Mouse (Mus musculus) layer of hippocampus, postnatal 36 days (tissue): ENCODE results near the gene Crybg3. TPM values are rescaled to one million over a fixed set of nuclear protein-coding genes. Genes with fewer than 3 reads are reported as not detected.
"Not testable (repeated sequence)": the region's sequence is repeated elsewhere in the genome, so short reads cannot be mapped to it uniquely, and the experiment has no call there.

ENCODE experiments used
- DNase-seq, 2 experiments: peaks; one replicate each; pipeline ENCODE4 v3.0.0; 2022
- total RNA-seq, 2 experiments: library from RNA; stranded (reverse); gene quantifications; 2 replicates each; pipeline ENCODE4 v1.2.3; 2021

Crybg3 gene
- total RNA-seq, 2 experiments from 2014 or later = 4.7 TPM

DNA sequence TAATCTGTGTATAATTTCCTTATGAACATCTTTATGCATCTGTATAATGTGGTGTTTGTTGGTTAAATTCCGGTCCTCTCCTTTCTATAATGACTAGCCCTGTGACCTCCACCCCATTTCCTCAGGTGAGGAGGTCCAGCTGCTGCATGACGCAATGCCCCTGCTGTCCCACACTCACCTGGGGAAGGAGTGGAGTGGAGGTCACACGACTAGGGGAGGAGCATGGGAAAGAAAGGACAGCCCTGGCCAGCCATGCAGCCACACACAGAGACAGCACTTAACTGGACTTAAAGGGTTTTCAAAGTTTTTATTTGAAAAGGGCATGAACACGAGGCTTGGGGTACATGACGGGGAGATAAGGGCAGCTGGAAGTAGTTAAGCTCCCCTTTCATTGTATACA, 69.5 kb downstream of the Crybg3 start:
- no peak for DNase-seq

DNA sequence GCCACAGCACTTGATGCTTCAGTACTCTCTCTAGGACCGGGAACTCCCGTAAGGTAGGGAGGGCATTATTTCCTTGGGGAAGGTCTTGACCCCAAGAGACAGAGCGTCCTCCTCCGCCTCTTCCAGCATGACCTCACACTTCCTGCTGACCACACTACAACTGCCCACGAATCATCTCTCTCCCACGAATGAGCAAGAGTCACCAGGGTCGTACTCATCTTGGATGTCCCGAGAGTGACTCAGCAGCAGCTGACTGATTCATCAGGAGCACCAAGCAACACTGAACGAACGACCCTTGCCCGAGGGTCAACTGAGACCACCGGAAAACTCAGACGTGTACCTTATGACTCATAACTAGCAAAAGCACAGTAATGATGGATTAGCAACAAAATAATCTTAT, 71.2 kb downstream of the Crybg3 start:
- DNase-seq = no peak

DNA sequence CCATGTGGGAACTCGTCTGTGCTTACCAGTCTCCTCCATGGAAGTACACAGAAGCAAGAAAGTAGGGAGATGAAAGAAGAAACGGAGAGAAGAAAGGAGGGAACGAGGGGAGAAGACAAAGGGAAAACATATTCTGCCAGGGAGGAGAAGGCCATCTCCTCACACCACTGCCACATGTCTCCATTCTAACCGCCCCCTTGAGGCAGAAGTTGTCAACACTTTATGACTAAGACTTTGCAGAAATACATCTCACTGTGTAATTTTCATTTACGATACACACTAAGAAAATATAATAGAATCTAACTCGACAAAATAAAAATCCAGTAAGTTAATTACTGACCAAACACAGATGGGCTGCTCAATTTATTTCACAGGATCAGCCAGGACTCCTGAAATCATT, 73.8 kb downstream of the Crybg3 start:
- no peak for DNase-seq

DNA sequence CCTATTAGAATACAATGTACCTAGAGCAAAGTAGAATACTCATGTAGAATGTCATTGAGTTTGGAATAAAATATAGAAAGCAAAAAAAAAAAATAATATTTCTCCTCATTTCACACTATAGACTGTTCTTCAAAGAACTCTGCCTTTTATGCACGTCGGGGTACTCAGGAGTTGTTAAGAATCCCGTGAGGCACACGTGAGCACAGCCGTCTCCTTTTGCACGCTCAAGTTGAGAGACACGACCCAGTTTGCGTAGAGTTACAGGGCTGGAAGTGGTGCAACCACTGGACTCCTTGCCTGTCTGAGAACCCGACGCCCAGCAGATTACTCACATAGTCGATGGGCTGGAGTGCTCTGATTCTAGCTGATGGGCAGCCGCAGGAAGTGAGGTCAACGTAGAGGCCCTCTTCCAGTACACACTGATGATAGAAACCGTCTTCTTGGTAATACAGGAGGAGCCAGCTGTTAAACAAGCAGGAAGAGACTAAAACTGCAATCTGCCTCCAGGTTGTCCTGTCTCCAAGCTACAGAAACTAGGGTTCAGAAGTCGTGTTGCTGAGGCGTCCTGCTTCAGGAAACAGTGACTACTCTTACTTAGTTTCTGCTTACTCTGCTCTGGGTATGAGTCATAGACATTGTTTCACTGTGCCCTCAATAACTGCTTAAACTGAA, 78.9 kb downstream of the Crybg3 start:
- DNase-seq = no peak

DNA sequence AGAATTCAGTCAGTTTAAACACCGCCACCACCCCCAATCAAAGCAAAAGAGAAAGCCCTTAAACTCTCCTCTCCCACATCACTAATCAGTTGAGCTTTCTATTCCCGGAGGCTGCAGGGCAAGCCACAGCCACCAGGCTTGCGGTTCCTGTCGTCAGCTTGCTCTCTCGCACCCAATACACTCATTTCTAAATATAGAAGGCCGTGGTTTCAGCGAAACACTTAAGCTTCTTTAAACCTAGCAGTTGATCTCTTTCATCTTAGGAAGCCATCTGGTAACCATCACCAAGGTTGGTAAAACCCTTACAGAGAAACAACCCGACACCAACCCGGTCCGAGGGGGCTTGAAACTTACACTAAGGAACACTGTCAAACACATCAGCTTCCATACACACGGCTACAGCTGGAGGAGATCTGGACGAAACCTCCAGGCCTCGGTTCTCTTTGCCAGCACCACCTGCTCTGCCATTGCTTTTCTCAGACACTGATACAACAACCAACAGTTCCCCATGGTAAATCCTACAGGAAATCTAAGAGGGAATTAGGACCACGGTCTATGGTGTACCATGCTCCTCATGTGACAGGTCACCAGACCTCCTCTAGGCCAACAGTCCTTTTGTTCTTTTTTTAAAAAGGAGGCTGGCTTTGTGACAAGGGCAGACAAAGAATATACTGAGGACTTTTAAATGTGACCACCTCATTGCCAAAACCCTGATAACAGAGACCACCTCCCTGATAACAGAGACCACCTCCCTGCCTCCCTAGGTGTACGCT, 83.1 kb downstream of the Crybg3 start:
- DNase-seq = no peak

DNA sequence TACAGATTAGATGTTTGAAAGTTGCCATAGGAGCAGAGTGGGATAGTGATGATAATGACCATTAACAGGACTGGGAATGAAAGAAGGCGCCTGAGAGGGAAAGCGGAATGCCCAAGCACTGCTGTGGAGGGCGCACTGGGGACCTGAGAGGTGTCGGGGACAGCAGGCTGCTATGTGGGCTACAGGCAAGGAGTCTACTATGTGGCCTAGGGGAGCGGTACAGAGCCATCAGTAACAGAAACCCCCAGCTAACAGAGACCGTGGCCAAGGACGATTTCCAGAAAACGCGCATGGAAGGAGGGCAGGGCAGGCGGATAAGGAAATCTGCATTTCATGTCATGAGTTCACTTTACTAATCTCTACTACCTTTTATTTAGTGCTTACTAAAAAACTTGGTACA, 83.8 kb downstream of the Crybg3 start:
- no peak for DNase-seq

DNA sequence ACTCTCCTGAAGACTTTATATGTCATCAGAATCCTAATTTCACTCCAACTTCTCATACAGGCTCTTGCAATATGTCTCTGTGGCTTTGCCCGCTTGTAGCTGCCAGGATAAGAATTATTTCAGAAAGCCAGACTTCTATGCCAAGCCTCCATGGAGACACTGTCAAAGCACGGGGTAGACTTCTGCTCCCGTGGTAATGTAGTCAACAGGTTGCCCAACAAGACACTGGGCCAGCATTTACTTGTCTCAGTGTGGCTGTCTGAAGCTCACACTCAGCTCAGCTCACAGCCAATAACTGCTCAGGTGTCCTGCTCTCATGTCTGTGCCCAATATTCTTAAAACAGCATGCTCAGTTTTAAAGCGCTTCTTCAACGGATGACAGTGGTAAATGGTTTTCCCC, 85.6 kb downstream of the Crybg3 start:
- no peak for DNase-seq

DNA sequence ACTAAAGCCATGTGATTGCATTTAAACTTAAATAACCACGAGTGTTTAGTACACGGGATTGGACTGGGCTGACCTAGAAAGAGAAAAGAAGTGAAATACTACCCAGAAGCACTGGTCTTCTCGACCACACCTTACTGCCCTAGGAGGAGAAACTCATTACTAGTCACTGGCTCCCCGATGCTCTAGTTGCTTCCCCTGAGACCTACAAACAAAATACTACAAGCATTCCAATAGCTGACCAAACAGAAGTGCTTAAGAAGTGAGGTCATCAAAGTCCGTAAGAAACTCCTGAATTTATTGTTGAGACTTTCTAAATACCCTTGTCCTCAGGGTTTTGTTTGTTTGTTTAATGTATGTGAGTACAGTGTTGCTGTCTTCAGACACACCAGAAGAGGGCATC, 90.9 kb downstream of the Crybg3 start:
- no peak for DNase-seq

DNA sequence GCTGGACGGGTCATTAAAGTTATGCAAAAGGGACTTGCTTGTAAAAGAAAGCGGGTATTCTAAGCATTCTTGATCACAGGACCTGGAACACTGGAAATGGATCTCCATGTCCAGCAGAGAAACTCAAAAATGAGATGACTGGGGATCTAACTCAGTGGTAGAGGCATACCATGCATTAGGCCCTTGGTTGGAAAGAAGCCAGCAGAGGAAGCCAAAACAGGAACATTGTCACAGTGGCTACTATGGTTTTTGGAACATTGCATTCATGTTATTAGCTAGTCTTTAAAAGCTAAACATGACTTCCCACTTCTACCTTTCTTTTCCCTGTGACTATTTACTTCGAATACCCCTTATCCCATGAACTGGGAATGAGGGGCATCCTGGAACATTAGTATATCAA, 101.6 kb downstream of the Crybg3 start:
- DNase-seq = no peak

DNA sequence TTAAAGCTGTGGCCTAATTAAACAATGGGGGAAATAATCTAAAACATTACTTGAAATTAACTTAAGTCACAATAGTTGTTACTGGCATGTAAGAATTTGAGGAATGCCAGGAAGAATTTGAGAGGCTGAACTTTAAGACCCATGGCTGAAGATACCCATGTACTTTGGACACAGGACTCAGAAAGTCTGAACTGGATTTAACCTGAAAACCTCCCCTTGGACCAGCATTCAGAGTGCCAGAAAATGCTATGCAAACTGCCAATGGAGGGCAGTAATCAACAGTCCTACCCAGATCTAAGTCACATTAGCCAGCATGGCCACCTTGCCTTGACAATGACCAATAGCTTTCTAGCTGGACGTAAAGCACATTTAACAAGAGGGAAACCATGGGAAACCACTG, 102.8 kb downstream of the Crybg3 start:
- no peak for DNase-seq

DNA sequence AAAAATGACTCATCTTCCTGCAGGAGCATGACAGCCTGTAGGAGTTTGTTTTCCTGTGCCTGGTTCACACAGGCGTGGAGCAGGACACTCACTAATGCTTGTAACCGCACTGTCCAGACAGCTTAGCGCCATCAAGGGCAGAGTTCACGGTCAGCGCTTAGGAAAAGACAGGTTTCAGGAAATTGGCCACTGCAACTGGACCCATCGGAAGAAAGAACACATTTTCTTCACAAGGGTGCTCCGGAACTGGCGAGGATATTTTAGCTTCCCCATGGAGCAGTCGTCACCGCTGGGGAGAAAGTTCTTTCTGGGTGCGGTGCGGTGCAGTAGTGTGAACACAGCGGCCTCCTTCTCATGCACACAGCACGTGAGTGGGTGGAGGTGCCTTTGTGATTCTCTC, 107.6 kb downstream of the Crybg3 start:
- no peak for DNase-seq

DNA sequence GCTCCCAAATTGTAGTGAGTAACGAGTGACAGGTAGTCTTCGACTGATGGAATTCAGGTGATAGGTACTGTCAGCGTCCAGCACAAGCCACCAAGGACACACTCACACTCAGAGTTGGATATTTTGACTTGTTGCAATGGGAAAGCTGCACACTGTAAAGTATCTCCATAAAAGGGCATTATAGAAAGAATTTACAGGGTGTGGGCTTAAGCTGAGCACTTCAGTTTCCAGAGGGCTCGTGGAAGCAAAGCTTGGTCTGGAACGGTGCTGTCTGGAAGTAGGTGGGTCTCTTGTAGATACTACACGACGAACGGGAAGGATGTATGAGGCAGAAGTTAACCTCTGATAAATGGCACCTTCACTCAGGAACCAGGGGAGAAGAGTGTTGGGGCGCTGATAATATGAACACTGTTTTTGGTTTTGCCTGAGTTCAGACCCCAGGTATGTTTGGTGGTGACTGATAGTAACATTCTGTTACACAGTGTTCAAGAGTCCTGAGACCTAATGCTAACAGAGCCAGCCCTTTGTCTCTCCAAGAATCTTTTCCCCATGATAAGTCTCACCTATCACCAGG, 112.7 kb downstream of the Crybg3 start:
- DNase-seq = no peak

DNA sequence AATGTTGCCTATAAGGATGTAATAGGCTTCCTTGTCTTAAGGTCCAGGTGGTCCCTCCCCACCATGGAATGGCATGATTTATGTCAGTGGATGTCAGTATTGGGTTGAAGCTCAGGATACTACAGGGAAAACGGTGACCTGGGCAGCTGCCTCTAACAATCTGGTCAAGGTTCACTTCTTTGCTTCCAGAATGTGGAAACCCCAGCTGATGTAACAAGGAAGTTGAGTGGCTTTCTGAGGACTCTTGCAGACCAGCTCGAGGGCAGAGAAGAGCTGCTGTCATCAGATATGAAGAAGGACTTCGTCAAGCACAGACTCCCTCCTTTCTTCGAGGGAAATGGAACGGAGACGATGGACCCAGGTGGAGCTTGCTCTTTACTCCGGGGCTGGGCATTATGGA, 113.5 kb downstream of the Crybg3 start:
- no peak for DNase-seq

DNA sequence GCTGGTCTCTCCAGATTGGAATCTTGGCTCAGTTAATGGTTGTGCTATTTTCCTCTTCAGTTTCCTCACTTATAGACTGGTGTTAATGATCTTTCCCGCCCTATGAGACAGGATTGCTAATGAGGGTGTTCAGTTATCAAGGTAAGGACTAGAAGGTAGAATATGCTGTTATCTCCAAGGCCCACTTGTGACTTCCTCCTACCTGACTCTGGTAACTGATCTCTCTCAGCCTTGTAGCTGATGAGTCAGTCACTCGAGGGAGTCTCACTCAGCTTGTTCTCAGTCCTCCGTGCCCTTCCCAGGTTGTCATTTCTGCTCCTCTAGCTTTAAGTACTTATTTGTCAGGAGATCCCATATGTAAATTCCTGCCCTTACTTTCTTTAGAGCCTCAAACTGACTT, 122.8 kb downstream of the Crybg3 start:
- DNase-seq = no peak

DNA sequence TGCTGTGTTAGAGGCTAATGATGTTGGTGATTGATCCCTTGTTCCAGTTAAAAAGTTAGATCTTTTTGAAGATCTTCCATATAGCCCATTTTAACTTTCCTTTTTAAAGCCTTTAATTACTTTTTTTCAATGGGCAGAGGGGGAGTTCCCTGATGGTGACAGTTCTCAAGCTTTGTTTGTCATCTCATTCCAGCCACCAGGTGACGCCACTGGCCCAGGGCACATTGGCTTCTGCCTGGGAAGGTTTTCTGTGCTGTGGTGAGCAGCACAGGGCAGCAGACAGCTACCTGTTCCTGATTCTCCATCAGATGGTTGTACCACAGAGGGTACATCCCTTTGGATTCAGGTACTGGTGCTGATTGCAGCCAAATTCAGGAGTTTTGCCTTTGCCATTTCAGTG, 126.0 kb downstream of the Crybg3 start:
- peak; percentile 18 to 34 for DNase-seq

DNA sequence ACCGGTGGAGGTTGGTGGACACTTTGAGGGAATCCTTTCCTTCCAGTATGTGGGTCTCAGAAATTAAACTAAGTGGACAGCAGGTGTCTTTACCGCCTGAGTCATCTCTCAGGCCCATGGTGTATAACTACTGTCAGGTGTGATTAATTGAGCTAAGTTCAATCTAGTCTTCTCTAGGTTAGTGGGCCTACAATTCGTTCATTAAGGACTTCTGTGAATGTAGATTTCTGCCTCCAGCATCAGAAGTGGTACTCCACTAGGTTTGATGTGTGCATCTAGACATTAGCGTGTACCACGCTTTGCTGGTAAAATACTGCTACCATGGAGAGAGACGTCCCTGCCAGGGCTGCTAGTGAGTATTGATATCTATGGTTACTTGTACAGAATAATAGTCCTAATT, 128.2 kb downstream of the Crybg3 start:
- DNase-seq = no peak

DNA sequence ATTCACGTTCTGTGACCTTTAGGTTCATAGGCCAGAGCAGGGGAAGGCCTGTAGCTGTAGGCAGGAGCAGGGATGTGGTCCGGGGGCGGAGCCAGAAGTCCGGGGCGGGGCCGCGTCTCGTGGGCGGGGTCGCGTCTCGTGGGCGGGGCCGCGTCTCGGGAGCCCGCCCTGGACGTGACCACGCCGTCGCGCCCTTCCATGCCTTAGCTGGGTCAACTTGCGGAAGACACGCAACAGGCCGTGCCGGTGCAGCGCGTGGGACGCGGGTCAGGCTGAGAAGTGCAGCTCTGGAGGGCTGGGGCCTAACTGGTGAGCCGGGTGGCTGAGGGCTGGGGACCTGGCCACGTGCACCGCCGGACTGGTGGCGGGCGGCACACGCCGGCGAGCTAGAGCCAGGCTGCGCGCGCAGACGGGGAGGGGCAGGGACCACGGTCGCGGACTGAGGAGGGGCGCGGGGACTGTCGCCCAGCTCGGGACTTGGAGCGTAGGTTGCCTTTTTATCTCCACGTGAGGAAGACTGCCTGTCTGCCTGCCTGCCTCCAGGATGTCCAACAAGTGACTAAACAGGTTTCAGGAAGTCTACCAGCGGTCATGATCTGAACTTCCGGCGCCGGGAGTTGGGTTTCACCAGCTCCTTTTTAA, 129.0 kb downstream of the Crybg3 start, which contains the start of gene Riox2:
Riox2 (plus strand) TSS at position 139 of the 642 bp plus-strand sequence.
- DNase-seq = peak; percentile 80

DNA sequence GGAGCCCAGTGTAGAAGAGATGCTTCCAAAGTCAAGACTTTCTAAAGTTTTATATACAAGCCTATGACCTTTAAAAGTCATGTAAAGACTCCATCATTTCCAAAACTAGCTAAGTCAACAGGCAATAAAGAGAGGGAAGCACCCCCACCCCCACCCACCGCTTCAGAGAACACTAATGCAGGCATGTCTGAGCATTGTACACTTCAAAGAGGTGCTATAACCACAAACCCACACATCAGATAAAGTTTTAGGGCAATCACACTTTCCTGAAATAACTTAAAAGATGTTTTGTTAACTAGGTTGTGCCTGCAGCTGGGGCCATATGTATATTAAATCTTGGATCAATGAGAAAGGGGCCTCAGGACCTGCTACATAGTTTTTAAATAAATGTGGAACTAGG, 130.9 kb downstream of the Crybg3 start:
- DNase-seq = no peak

DNA sequence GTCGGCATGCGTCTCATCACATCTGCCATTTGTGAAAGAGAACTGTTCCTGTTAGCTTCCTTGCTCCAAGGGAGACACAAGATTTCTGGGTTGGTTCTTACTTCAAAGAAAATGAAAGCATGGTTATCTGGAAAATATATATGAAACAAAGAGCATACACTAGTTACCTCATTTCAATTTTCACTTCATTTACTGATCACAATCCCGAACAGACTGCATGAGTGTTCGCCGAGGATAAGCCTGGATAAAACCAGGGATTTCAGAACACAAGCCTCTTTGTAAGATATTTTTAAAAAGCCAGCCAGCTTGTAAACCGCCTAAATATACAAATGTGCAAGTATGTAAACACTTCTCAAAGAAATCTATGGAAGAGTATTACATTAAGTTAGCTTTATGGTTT, 136.8 kb downstream of the Crybg3 start:
- no peak for DNase-seq

DNA sequence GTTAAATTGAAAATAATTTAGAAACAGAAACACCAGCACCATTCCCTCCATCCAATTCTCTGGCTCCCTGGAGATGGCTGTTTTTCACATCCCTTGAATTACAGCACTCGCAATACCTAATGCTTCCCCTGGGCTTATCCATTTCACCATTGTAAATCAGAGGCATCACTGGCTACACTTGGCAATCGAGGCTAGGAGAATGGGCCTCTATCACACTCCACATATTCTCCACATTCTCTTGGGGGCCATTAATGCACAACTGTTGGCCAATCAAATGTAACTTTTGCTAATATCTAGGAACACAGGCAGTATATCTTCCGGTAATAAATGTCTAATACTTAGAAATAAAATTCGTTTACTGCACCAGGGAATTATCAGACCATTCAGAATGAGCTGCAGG, 137.2 kb downstream of the Crybg3 start:
- no peak for DNase-seq

DNA sequence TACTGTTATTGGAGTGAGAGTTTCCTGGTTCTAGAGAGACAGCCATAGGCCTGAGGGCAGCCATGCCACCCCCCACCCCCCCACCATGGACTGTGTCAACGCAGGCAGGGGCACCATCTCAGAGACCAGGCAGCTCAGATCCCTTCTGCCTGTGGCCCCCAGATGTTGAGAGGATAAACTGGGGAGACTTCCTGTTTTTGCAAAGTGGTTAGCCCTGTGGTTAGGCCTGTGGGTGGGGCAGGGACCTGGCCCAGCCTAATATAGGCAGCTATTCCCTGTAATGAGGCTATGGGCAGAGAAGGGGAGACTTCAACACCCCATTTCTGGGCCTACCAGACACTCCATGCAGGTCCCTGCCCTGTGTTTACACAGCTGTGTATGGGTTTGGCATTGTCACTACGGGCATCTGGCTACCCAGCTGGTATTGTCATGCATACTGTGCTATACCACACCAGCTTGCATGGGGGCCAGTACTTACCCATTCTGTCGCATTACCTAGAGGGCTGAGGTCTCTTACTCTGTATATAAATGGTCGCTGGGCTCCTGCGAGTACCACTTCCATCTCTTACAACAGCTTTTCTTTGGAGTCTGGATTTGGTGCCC, 141.4 kb downstream of the Crybg3 start:
- DNase-seq = not testable (repeated sequence)

DNA sequence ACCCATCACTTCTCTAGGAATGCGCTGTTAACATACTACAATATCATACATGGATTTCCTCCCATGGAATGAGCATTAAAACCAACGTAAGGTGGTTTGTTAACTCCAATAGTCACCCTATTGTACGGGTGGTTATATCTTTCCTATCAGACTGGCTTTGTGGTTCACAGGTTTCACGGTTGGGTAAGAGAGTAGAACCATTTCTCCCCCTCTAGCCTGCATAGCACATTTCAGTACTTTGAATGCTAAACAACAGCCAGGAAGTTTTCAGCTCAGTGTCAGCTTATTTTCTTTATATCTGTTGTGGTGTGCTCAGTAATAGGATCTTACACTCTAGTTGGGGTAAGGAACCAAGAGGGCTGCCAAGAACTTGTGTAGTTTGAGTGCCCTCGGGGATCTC, 149.0 kb downstream of the Crybg3 start:
- no peak for DNase-seq

DNA sequence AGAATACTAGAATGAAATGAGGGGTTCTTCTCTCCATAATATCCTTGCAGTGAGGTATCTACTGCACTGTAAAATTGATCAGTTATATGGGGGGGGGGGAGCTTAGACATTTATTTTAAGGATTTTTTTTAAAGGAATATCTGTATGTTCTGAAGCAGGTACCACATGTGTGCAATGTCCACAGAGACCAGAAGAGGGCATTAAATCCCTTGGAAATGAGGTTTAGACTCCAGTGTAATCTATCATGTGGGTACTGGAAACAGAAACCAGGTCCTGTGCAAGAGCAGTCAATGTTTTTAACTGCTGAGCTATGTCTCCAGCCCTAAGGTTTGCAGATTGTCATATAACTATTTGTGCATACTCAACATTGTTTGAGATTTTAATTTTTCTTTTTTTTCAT, 151.7 kb downstream of the Crybg3 start:
- no peak for DNase-seq
